Mouse (Mus musculus) lung, postnatal 0 days (tissue): Measurements from ENCODE around the gene Slc44a1. TPM values are rescaled to one million over a fixed set of nuclear protein-coding genes. Genes with fewer than 3 reads are reported as not detected.

ENCODE experiments used
- ATAC-seq: fragments of 200-750 bp; cut with Nextera tagmentation; 2 replicates; pipeline ENCODE4 v1.8.0; 2017; ENCODE audit warnings: moderate library complexity
- DNase-seq: peaks from one replicate; pipeline ENCODE4 v3.0.0-alpha.2; 2016; ENCODE audit warnings: low spot score
- H3K27ac ChIP-seq: fragments of 300-500 bp; sonication (generic); 2 replicates; pipeline ENCODE4 v1.5.1; 2014; ENCODE audit warnings: antibody characterized with exemption, mild to moderate bottlenecking, low read length, mixed read lengths
- H3K27me3 ChIP-seq: fragments of 300-500 bp; sonication (generic); replicated peaks from 2 replicates; pipeline ENCODE4 v1.6.1; 2014; ENCODE audit warnings: low read length, mixed read lengths; ENCODE audit not compliant: insufficient read depth
- H3K36me3 ChIP-seq: fragments of 300-500 bp; sonication (generic); 2 replicates; pipeline ENCODE4 v1.6.1; 2014; ENCODE audit warnings: low read length, mixed read lengths; ENCODE audit not compliant: insufficient read depth
- H3K4me1 ChIP-seq: fragments of 300-500 bp; sonication (generic); 2 replicates; pipeline ENCODE4 v1.6.1; 2014; ENCODE audit warnings: antibody characterized with exemption, low read depth, low read length, mixed read lengths; ENCODE audit not compliant: insufficient read depth
- H3K4me2 ChIP-seq: fragments of 300-500 bp; sonication (generic); replicated peaks from 2 replicates; pipeline ENCODE4 v1.6.1; 2014; ENCODE audit warnings: low read depth, mild to moderate bottlenecking, low read length, moderate library complexity, mixed read lengths
- H3K4me3 ChIP-seq: fragments of 300-500 bp; sonication (generic); 2 replicates; pipeline ENCODE4 v1.5.1; 2014; ENCODE audit warnings: low read depth, low read length
- H3K9ac ChIP-seq: fragments of 300-500 bp; sonication (generic); replicated peaks from 2 replicates; pipeline ENCODE4 v1.6.1; 2014; ENCODE audit warnings: low read depth, mild to moderate bottlenecking
- H3K9me3 ChIP-seq: fragments of 300-500 bp; sonication (generic); 2 replicates; pipeline ENCODE4 v1.6.1; 2016; ENCODE audit warnings: low read length, mixed read lengths
- CTCF ChIP-seq: IDR thresholded peaks from 2 replicates; pipeline ENCODE4 v1.5.1; 2016; ENCODE audit warnings: antibody characterized with exemption, mild to moderate bottlenecking
- EP300 ChIP-seq: IDR thresholded peaks from 2 replicates; pipeline ENCODE4 v1.6.1; 2016; ENCODE audit warnings: antibody characterized with exemption, mild to moderate bottlenecking, control low read depth
- WGBS: fragments of 180-500 bp; shearing (Covaris S2); extraction: QIAGEN DNeasy Blood & Tissue Kit; methylation state at CpG from one replicate; pipeline ENCODE4 v1.1.7; 2014; 5-methylcytosine and 5-hydroxymethylcytosine counted together
- polyA plus RNA-seq: library from polyadenylated mRNA; unstranded; fragments of >200 nt; fragmentation: Nextera tagmentation; extraction: Ambion mirVana; gene quantifications from 2 replicates; pipeline ENCODE4 v1.2.1, GENCODE M21; 2015

The Slc44a1 gene
- polyA plus RNA-seq, 1 experiment from 2014 or later = 30.4 TPM

DNA sequence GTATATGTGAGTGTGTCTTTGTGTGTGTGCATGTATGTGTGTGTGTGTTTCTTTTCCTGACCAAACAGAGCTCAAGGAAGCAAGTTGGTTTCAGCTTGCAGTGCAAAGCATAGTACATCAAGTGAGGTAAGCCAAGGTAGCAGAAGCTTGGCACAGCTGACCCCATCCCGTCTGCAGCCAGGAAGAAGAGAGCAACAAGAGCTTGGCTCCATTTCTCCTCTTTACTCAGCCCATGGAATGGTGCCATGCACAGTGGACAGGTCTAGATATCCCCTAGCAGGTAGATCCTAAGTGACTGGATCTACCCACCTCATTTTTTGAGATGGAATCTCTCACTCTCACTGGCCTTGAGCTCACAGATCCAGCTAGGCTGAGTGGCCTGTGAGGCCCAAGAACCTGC is 40.8 kb upstream of the Slc44a1 start:
- peaks cover 4% of the 10 kb centered on the region; the same call in 1 of the 2 replicates for H3K4me1 ChIP-seq
- 36% methylated on average over 1 of the region's 1 CpGs for WGBS
- no peak overlapping the region for H3K4me2 ChIP-seq
- H3K27me3 ChIP-seq = no peaks in the 10 kb centered on the region
- no peaks in the 10 kb centered on the region for H3K9me3 ChIP-seq
- no peak for DNase-seq
- H3K4me3 ChIP-seq = no peak overlapping the region
- no peaks in the 10 kb centered on the region for H3K36me3 ChIP-seq
- TF ChIP-seq CTCF = no peak
- no peak for TF ChIP-seq EP300
- H3K9ac ChIP-seq = no peak overlapping the region
- H3K27ac ChIP-seq = no peak overlapping the region
- ATAC-seq = no peak

DNA sequence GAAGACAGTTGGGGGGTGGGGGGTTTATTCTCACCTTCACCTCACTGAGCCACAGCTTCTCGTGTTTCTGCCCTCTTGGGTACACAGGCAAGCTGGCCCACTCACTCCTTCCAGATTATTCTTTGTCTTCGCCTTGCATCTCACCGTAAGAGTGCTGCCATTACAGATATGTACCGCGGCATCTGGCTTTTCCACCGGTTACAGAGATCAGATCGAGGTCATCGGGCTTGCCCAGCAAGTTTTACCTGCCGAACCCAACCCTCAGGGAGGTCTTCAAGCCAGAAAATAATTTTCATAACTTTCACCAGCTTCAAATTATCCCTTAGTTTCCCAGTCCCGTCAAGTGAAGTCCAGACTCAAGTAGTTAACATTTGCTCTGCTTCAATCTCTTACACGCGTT is 36.8 kb upstream of the Slc44a1 start:
- no peak for DNase-seq
- Histone ChIP-seq H3K9ac (no peak overlapping the region), H3K9me3 (no peaks in the 10 kb centered on the region), H3K36me3 (no peaks in the 10 kb centered on the region), H3K27me3 (no peaks in the 10 kb centered on the region), H3K27ac (no peak overlapping the region), H3K4me3 (no peak overlapping the region), H3K4me2 (no peak overlapping the region), H3K4me1 (no peaks in the 10 kb centered on the region)
- 92% methylated on average over 12 of the region's 12 CpGs for WGBS
- TF ChIP-seq CTCF = no peak
- TF ChIP-seq EP300 = no peak
- no peak for ATAC-seq

DNA sequence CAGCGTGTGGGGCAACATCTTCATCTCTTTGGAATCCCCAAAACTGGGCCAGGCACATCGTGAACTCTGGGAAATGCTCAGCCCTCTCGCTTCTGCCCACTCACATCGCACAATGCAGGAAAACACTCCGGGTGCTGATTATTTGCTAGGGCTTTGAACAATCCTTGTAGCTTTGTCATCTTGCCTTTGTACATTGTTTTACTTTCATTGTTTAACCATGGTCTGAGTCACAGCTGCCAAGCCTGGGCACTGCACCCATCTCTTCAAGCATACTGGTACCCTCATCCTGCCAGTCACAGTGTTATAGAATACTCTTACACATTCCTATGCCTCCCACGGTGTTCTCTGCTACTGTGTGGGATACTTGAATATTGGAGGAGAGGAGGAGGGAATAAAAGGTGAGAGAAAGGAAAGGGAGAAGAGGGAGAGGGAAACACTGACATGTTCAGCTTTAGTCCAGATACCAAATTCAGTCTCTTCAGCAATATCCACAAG is 35.7 kb upstream of the Slc44a1 start:
- ATAC-seq = no peak
- H3K9me3 ChIP-seq = no peaks in the 10 kb centered on the region
- 81% methylated on average over 6 of the region's 6 CpGs for WGBS

DNA sequence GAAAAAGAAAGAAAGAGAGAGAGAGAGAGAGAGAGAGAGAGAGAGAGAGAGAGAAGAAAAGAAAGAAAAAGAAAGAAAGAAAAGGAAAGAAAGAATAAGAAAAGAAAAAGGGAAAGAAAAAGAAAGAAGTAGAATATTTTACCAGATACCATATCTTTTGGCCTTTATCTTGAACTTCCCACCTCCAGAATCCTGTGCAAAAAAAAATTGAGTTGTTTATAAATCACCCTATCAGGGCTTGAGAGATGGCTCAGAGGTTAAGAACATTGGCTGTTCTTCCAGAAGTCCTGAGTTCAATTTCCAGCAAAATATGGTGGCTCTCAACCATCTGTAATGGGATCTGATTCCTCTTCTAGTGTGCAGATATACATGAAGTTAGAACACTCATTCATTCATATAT is 33.3 kb upstream of the Slc44a1 start:
- TF ChIP-seq EP300 = no peak
- no peak for TF ChIP-seq CTCF
- ATAC-seq = no peak
- H3K4me1 ChIP-seq = no peaks in the 10 kb centered on the region

More for the DNA sequence above, 35.7 kb upstream of the Slc44a1 start:
- H3K4me1 ChIP-seq = no peaks in the 10 kb centered on the region
- TF ChIP-seq EP300 (no peak), CTCF (no peak)
- DNase-seq = no peak
- H3K36me3 ChIP-seq = no peaks in the 10 kb centered on the region
- no peaks in the 10 kb centered on the region for H3K27me3 ChIP-seq
- no peak overlapping the region for H3K4me3 ChIP-seq
- H3K4me2 ChIP-seq = no peak overlapping the region
- H3K27ac ChIP-seq = no peak overlapping the region
- H3K9ac ChIP-seq = no peak overlapping the region

DNA sequence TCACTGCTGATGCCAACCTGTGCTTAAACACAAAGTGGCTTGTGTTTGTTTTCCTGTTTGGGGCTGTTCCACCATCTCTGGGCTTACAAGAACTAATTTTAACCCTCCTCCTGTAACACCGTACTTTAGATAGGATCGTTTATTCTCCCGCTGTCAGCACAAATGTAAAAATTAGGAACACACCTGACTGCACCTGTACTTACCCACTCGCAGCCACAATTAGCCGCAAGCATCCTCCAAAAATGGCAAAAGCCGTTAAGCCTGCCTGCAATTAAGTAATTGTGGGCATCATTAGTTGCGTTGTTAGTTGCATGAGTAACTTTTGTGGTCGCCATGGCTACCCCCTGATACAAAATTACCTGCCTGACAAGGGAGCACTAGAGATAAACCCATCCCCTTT is 31.4 kb upstream of the Slc44a1 start:
- Histone ChIP-seq H3K27ac (no peak overlapping the region), H3K36me3 (no peaks in the 10 kb centered on the region), H3K4me2 (no peak overlapping the region), H3K4me3 (no peak overlapping the region), H3K4me1 (no peaks in the 10 kb centered on the region), H3K9me3 (no peaks in the 10 kb centered on the region), H3K9ac (no peak overlapping the region), H3K27me3 (no peaks in the 10 kb centered on the region)
- no peak for DNase-seq
- TF ChIP-seq EP300 = no peak
- no peak for TF ChIP-seq CTCF
- no peak for ATAC-seq
- 70% methylated on average over 8 of the region's 8 CpGs for WGBS

More for the DNA sequence above, 33.3 kb upstream of the Slc44a1 start:
- Histone ChIP-seq H3K9ac (no peak overlapping the region), H3K36me3 (no peaks in the 10 kb centered on the region), H3K27me3 (no peaks in the 10 kb centered on the region), H3K9me3 (no peaks in the 10 kb centered on the region), H3K4me2 (no peak overlapping the region), H3K27ac (no peak overlapping the region), H3K4me3 (no peak overlapping the region)
- DNase-seq = no peak

DNA sequence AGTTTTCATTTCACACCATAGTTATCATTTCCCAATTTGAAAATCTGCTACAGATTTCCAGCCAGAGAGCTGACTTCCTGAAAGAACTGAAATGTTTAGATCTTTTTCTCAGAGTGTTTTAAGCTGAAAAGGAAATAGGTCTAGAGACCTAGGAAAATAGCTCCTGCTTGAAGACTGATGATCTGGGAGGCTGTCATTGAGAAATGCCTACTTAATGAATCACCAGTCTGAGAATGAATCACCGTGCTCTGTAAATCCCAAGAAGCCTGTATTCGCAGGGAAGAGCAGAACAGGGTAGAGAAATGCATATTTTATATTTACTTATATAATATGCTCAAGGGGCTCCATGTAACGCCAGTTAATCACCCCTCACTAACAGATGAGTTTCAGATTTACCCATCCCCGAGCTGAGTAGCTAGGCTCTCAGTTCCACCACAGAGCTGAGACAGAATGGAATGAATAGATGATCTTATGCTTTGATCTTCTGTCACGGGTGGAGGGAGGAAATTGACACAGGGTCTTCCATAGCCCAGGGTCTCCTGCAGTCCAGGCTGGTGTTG is 30.6 kb upstream of the Slc44a1 start:
- H3K9me3 ChIP-seq = no peaks in the 10 kb centered on the region
- H3K4me3 ChIP-seq = no peak overlapping the region
- TF ChIP-seq EP300 (no peak), CTCF (no peak)
- 12% methylated on average over 5 of the region's 5 CpGs for WGBS
- DNase-seq = peak; percentile 32
- H3K4me2 ChIP-seq = no peak overlapping the region
- no peak overlapping the region for H3K27ac ChIP-seq
- no peaks in the 10 kb centered on the region for H3K27me3 ChIP-seq
- no peak for ATAC-seq
- H3K36me3 ChIP-seq = no peaks in the 10 kb centered on the region
- H3K4me1 ChIP-seq = no peaks in the 10 kb centered on the region
- no peak overlapping the region for H3K9ac ChIP-seq

DNA sequence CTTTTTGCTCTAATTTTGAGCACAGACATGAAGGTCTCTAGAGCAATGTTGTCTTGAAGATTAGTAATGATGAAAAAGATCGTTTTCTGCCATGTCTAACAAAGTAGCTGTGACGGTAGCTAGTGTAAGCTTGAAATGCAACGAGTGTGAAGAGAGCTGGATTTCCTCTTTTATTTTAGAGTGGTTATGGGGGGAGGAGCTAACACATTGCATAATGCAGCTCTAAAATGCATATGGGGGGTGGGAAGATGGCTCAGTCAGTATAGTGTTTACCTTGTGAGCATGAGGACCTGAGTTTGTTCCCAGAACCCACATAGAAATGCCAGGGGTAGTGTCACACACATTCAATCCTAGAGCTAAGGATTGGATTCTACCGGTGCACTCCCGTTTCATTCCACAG is 29.5 kb upstream of the Slc44a1 start:
- Histone ChIP-seq H3K9ac (no peak overlapping the region), H3K36me3 (no peaks in the 10 kb centered on the region), H3K4me2 (no peak overlapping the region), H3K9me3 (no peaks in the 10 kb centered on the region), H3K27me3 (no peaks in the 10 kb centered on the region), H3K27ac (no peak overlapping the region), H3K4me3 (no peak overlapping the region), H3K4me1 (no peaks in the 10 kb centered on the region)
- WGBS = 64% methylated on average over 5 of the region's 5 CpGs
- no peak for DNase-seq
- ATAC-seq = no peak
- TF ChIP-seq CTCF = no peak
- no peak for TF ChIP-seq EP300
